Mouse (Mus musculus): Measurements from ENCODE around the gene Cx3cr1. TPM values are rescaled to one million over a fixed set of nuclear protein-coding genes. Genes with fewer than 3 reads are reported as not detected.

Cx3cr1 gene
- polyA plus RNA-seq, 1 experiment from 2014 or later: 0.75 TPM

DNA sequence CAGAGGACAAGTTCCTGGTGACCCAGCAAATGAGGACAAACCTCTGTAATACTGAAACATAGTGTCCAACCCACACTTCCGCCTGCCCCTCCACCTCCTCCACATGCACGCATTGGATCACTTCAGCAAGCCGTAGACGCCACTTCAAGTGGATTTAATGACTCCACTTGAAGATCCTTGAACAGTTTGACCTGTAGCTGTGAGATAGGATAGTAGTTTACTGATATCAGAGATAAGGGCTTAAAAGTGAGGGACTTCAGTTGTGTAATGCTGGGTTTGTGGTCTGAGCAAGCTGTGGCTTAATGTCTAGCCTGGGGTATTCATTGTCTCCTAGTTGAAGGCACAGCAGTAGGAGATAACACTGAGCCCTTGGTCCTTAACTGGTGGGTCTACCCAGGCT, 146.2 kb downstream of the Cx3cr1 start:
- Histone ChIP-seq H3K4me3 (ENCODE audit: inconsistent target) (no peak overlapping the region), H3K27ac (no peak overlapping the region), H3K79me2 (ENCODE audit: inconsistent target) (no peaks in the 10 kb centered on the region), H3K36me3 (ENCODE audit: inconsistent target) (peaks cover 63% of the 10 kb centered on the region)
- WGBS (ENCODE audit: missing documents): 95% methylated on average over 4 of the region's 4 CpGs

DNA sequence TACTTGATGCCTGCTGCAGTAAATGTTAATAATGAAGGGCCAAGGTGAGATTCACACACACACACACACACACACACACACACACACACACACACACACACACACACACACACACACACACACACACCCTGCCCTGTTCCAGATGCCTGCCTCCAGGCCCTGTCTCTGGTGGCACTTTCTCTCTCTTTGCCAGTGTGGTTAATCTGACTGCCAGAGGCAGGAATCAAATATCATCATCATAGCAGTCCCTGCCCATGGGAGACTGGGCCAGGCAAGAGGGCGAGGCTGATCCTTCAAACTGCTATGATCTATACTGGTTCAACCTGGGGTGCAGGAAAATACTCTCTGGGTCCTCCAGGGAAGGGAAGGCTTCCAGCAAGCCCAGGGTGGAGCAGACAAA, 149.8 kb downstream of the Cx3cr1 start:
- WGBS (ENCODE audit: missing documents): 83% methylated on average over 1 of the region's 1 CpGs
- Histone ChIP-seq H3K27ac (no peak overlapping the region), H3K36me3 (ENCODE audit: inconsistent target) (peaks cover 84% of the 10 kb centered on the region), H3K4me3 (ENCODE audit: inconsistent target) (no peak overlapping the region), H3K79me2 (ENCODE audit: inconsistent target) (no peaks in the 10 kb centered on the region)

DNA sequence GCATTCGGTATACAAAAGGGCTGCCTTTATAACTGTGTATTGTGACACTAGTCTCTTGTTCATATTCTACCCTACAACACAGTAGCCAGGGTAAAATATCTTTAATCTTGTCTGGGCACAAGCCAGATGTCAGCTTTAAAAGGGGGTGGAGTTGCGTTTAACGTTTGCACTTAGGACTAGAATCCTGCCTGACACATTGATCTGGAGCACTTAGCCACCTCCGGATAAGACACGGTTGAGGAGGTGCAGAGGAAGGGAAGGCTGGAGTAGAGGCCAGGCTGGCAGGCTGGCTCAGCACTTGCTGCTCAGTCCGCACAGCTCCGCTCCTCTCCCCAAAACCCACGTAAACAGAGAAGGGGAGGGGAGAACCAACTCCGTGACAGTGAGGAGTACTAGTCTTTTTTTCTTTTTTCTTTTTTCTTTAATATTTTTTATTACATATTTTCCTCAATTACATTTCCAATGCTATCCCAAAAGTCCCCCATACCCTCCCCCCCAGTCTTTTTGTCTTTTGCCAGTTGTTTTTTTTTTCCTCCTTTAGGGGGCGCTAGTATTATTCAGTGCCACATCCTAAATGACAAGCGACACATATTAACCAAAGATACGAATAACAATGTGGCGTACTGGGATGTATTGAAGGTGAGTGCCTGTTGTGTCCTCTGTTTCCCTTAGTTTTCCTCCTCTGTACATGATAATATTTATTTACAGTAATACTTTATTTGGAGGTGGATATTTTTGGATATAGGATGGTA, 156.4 kb downstream of the Cx3cr1 start:
- 81% methylated on average over 12 of the region's 13 CpGs for WGBS (ENCODE audit: missing documents)
- Histone ChIP-seq H3K36me3 (ENCODE audit: inconsistent target) (peaks cover 95% of the 10 kb centered on the region), H3K27ac (no peak overlapping the region), H3K4me3 (ENCODE audit: inconsistent target) (no peak overlapping the region), H3K79me2 (ENCODE audit: inconsistent target) (no peaks in the 10 kb centered on the region)

DNA sequence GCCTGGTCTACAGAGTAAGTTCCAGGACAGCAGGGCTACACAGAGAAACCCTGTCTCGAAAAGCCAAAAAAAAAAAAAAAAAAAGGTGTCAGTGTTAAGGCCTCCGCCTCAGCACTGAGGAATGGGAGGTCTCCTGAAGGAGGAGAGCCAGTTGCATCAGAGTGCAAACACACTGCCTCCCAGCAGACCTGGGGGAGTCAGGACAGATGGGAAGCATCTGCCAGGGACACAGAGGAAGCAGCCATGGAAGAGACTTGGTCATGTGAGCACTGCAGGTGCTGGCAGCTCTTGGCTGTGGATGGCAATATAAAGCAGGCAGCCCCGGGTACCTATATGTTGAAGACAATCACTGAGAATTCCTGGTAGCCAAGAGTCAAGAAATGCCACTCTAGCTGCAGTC, 159.7 kb downstream of the Cx3cr1 start:
- H3K4me3 ChIP-seq (ENCODE audit: inconsistent target): no peak overlapping the region
- WGBS (ENCODE audit: missing documents): 91% methylated on average over 3 of the region's 3 CpGs
- H3K79me2 ChIP-seq (ENCODE audit: inconsistent target): no peaks in the 10 kb centered on the region
- H3K36me3 ChIP-seq (ENCODE audit: inconsistent target): peaks cover 95% of the 10 kb centered on the region
- H3K27ac ChIP-seq: no peak overlapping the region

DNA sequence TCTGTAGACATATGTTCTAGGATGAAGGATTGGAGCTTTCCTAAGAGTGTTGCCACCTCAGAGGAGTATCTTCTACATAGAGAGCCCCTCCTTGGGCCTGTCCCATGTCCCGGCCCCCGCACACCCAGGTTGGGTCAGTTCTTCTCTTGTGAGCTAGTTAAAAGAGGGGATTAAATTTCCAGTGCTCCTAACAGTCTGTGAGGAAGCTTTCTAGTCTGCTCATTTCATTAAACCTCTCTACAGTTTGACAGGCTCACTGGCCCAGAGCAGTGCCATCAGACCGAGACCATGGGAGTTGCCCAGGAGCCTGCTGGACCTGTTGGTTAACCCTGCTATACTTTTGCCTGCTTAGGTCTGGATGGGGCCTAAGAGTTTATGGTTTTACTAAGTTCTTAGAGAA, 161.0 kb downstream of the Cx3cr1 start:
- no peak overlapping the region for H3K27ac ChIP-seq
- H3K4me3 ChIP-seq (ENCODE audit: inconsistent target): no peak overlapping the region
- WGBS (ENCODE audit: missing documents): 88% methylated on average over 3 of the region's 3 CpGs
- no peaks in the 10 kb centered on the region for H3K79me2 ChIP-seq (ENCODE audit: inconsistent target)
- H3K36me3 ChIP-seq (ENCODE audit: inconsistent target): peaks cover 95% of the 10 kb centered on the region

DNA sequence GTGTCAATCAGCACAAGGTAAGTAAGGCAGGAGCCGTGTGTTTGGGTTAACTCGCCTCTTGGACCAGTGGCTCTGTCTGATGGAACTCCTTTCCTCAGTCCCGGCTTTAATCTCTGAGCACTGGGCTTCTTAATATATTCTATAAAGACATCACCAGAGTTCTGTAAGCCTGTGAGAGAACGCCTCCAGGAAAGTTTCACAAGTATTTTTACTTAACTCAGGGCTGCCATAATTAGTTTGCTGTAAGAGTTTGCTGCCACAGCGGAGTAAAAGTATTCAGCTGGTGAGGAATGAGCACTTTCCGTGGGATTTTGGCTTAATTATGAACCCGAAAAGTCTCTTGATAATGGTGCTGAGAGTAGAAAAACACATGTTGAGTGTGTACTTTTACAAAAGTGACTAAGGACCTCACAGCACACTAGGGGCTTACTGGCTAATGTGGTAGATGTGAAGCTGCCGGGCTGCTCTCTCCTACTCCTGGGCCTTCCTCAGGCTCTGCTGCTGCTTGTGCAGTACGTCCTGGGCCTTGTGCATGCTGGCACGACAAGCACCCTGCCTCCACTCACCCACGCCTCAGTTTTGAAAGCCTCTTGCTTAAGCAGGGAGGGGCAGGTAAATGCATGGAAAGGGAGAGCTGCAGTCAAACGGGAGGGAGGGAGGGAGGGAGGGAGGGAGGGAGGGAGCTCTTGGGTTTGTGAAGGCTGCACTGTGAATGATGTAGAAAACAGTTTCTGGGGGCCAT, 167.1 kb downstream of the Cx3cr1 start:
- H3K27ac ChIP-seq: no peak overlapping the region
- H3K79me2 ChIP-seq (ENCODE audit: inconsistent target): peaks cover 52% of the 10 kb centered on the region
- H3K36me3 ChIP-seq (ENCODE audit: inconsistent target): peaks cover 52% of the 10 kb centered on the region
- H3K4me3 ChIP-seq (ENCODE audit: inconsistent target): no peak overlapping the region
- WGBS (ENCODE audit: missing documents): 90% methylated on average over 10 of the region's 12 CpGs

DNA sequence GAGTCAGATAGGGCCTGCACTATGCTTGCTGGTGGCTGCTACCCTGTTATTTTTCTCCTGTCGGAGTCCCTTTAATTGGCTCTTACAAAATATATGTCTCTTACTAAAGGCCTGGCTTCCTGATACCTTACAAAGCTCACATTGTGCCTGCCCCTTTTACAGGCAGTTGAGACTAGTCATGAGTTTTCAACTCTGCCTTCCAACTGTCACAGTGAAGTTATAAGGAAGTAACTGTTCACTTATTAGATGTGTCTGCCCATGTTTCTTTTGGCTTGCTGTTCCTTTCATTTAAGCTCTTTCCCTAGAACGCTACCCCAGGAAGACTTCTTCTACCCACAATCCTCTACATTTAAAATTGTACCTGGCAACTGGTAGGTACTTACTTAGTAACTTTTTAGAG, 170.2 kb downstream of the Cx3cr1 start:
- Histone ChIP-seq H3K27ac (peak overlapping the region; percentile 25), H3K4me3 (ENCODE audit: inconsistent target) (no peak overlapping the region), H3K79me2 (ENCODE audit: inconsistent target) (peaks cover 76% of the 10 kb centered on the region), H3K36me3 (ENCODE audit: inconsistent target) (peaks cover 20% of the 10 kb centered on the region)
- 25% methylated on average over 2 of the region's 2 CpGs for WGBS (ENCODE audit: missing documents)

DNA sequence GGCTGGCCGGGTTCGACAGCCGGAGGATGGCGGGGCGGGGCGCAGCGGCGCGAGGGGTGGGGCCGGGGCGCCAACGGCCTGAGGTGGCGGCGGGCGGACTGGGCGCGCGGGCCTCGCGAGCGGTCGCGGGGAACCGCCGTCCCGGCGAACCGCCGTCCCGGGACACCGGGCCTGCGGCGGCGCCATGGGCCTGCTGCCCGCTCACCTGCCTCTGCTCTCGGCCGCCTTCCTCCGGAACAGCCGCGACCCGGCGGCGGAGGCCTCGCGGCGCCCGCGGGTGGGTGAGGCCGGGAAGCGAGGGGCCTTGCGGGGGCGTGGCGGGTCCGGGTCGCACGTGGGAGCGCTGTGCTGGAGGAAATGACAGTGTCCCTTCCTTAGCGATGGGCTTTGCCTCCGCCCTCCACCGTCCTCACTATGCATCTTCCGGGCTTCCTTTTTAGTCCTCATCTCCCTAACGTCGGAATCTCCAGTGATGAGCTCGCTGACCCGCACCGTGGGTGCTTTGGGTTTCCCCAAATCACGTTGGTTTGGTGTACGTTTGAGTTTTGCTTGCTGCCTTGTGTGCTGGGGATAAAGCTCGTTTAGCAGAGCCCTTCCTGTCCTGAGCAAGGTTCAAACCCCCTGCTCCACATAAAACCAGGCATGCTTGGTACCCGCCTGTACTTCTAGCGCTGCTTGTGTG, 174.5 kb downstream of the Cx3cr1 start:
- peak overlapping the region; percentile 65 for H3K4me3 ChIP-seq (ENCODE audit: inconsistent target)
- no peaks in the 10 kb centered on the region for H3K36me3 ChIP-seq (ENCODE audit: inconsistent target)
- peak overlapping the region; percentile 40 for H3K27ac ChIP-seq
- under 1% methylated on average over 51 of the region's 71 CpGs for WGBS (ENCODE audit: missing documents)
- peaks cover 50% of the 10 kb centered on the region for H3K79me2 ChIP-seq (ENCODE audit: inconsistent target)

DNA sequence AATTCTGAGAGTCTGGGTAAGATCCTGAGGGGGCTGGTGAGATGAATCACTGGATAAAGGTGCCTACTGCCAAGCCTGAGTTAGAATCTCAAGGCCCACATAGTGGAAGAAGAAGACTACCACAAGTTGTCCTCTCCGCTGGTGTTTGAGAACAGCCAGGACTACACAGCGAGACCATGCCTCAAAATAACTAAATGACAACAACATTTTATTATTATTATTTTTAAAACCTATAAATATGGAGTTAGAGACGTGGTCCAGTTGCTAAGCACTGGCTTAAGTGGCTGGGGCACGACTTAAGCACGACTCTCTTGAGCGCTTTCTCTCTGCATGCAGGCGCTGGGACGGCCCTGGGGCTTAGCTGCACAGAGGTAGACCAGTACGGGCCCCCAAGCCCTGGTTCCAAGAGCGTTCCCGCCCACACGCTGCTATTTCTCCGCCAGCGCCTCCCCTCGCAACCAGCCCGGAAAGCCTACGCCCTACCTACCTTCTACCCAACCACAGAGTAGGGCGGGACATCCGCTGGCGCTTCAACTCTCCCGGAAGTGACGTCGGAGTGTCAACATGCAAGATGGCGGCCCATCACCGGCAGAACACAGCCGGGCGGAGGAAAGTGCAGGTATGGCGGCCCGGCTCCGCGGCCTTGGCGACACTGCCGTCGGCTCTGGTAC, 175.2 kb downstream of the Cx3cr1 start, which contains the start of gene Wdr48:
Gene Wdr48 (plus strand): TSS at position 540 of the 671 bp plus-strand sequence.
- H3K79me2 ChIP-seq (ENCODE audit: inconsistent target): peaks cover 43% of the 10 kb centered on the region
- no peaks in the 10 kb centered on the region for H3K36me3 ChIP-seq (ENCODE audit: inconsistent target)
- peak within 1 kb of the TSS; percentile 65 for H3K4me3 ChIP-seq (ENCODE audit: inconsistent target)
- H3K27ac ChIP-seq: peak within 1 kb of the TSS; percentile 57
- 3% methylated on average over 34 of the region's 34 CpGs for WGBS (ENCODE audit: missing documents)

DNA sequence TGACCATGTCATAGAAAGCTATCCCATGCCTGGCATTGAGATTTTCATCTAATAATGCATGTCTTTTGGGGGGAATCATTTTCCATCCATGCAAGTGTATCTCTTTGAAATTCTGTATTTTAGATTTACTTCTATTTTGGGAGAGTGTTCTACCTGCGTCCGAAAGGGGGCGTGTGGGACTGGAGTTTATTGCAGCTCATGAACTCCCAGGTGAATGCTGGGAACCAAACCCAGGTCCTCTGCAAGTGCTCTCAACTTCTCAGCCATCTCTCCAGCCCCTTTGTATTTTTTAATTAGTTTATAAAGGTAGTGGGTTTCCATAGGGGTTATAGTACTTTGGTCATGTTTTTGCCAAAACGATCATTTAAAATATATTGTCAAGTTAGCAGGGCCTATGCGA, 175.8 kb downstream of the Cx3cr1 start:
- whole genome bisulfite sequencing (ENCODE audit: missing documents): 96% methylated on average over 5 of the region's 5 CpGs
- Histone ChIP-seq H3K79me2 (ENCODE audit: inconsistent target) (peaks cover 37% of the 10 kb centered on the region), H3K4me3 (ENCODE audit: inconsistent target) (peak overlapping the region; percentile 42; the same call in 1 of the 2 replicates)

DNA sequence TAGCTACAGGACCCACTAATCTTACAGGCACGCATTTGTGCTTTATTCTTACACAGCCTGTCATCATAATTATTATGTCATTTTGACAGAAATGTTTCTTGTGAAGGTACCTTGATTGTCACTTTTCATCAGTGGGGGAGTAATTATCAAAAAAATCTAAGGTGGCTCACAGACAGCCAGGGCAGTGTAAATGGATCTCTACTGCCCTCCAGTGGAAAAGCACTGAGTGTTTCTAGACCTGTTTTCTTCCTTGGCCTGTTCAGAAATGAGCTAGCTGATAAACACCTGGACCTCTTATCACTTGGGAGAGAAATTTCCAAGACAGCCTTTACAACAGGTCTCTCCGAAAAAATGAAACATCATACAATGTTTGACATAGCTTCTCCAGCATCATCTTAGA, 179.0 kb downstream of the Cx3cr1 start:
- Histone ChIP-seq H3K79me2 (ENCODE audit: inconsistent target) (peaks cover 5% of the 10 kb centered on the region), H3K36me3 (ENCODE audit: inconsistent target) (no peaks in the 10 kb centered on the region)
- WGBS (ENCODE audit: missing documents): 74% methylated on average over 2 of the region's 2 CpGs

More for the DNA sequence above, 175.8 kb downstream of the Cx3cr1 start:
- H3K27ac ChIP-seq: no peak overlapping the region
- no peaks in the 10 kb centered on the region for H3K36me3 ChIP-seq (ENCODE audit: inconsistent target)

DNA sequence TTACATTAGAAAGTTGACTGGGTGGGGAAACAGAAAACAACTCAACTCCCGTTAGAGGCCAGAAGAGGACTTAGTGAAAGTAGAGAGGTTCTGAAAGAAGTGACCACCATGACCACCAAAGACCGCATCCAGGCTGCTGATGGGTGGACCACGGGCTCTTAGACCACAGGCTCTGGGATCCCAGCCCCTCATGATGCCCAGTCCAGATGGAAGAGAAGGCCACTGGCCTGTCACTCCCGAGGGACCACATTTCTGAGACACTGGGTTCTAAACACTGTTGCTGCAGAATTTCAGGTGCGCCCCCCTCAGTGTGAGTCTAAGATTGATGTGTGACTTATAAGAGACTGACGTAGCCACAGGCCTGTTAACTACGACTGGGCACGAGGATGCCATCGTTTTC, 180.2 kb downstream of the Cx3cr1 start:
- H3K36me3 ChIP-seq (ENCODE audit: inconsistent target): no peaks in the 10 kb centered on the region
- no peak overlapping the region for H3K4me3 ChIP-seq (ENCODE audit: inconsistent target)
- no peak overlapping the region for H3K27ac ChIP-seq
- no peaks in the 10 kb centered on the region for H3K79me2 ChIP-seq (ENCODE audit: inconsistent target)
- 96% methylated on average over 9 of the region's 9 CpGs for WGBS (ENCODE audit: missing documents)

More for the DNA sequence above, 179.0 kb downstream of the Cx3cr1 start:
- no peak overlapping the region for H3K4me3 ChIP-seq (ENCODE audit: inconsistent target)
- no peak overlapping the region for H3K27ac ChIP-seq

DNA sequence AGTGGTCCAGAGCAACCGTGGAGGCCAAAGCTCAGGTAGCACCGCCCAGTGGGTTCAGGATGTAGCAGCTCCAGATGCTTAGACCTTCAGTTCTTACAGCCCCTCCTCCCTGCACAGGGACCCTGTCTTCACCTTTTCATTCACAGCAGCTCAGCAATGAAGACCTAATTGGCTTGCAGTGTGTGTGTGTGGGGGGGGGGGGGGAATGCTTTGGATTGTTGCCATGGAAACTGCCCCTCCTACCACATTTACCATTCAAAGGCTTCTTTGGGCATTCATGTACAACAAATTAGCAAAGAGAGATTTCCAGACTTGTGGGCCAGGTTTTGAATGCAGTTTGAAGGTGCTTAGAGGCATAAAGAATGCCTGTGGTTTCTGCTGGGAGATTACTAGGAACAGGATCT, 180.8 kb downstream of the Cx3cr1 start:
- Histone ChIP-seq H3K36me3 (ENCODE audit: inconsistent target) (no peaks in the 10 kb centered on the region), H3K27ac (no peak overlapping the region), H3K4me3 (ENCODE audit: inconsistent target) (no peak overlapping the region), H3K79me2 (ENCODE audit: inconsistent target) (no peaks in the 10 kb centered on the region)
- 81% methylated on average over 2 of the region's 2 CpGs for WGBS (ENCODE audit: missing documents)

DNA sequence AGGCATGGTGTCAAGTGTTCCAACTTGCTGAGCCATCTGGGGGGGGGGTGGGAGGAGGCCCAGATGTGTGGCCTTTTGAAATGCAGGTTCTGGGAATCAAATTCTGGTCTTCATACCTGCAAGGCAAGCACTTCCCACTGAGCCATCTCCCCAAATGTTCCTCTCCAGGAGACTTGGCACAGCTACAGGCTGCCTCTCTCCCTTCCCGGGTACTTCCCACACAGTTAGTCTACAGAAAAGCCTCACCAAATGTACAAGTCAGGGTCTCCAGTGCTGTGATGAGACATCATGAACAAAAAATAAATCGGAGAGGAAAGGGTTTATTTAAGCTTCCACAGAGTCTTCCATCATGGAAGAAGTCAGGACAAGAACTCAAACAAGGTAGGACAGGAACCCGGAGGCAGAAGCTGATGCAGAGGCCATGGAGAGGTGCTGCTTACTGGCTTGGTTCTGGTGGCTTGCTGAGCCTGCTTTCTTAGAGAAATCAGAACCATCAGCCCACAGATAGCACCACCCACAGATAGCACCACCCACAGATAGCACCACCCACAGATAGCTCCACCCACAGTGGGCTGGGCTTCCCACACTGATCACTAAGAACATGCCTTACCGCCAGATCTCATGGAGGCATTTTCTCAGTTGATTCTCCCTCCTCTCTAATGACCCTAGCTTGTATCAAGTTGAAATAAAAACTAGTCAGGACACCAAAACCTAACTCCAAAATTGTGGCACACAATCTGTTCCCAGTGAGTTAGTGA, 182.4 kb downstream of the Cx3cr1 start:
- H3K27ac ChIP-seq: no peak overlapping the region
- no peaks in the 10 kb centered on the region for H3K79me2 ChIP-seq (ENCODE audit: inconsistent target)
- no peaks in the 10 kb centered on the region for H3K36me3 ChIP-seq (ENCODE audit: inconsistent target)
- WGBS (ENCODE audit: missing documents): 91% methylated on average over 4 of the region's 4 CpGs
- no peak overlapping the region for H3K4me3 ChIP-seq (ENCODE audit: inconsistent target)
